Mouse (Mus musculus) heart, postnatal 0 days (tissue): ENCODE results near the gene Ccin. TPM values are rescaled to one million over a fixed set of nuclear protein-coding genes. Genes with fewer than 3 reads are reported as not detected.

Experiments used
- ATAC-seq: fragments of 200-750 bp; cut with Nextera tagmentation; 2 replicates; pipeline ENCODE4 v1.8.0; 2017; ENCODE audit warnings: low read depth, moderate number of reproducible peaks, moderate library complexity; ENCODE audit not compliant: insufficient read depth
- DNase-seq: peaks from one replicate; pipeline ENCODE4 v3.0.0-alpha.2; 2016; ENCODE audit warnings: low spot score
- H3K27ac ChIP-seq: fragments of 300-500 bp; sonication (generic); 2 replicates; pipeline ENCODE4 v1.5.1; 2014; ENCODE audit warnings: low read depth, mild to moderate bottlenecking
- H3K27me3 ChIP-seq: fragments of 300-500 bp; sonication (generic); 2 replicates; pipeline ENCODE4 v1.6.1; 2014; ENCODE audit warnings: low read length, mixed read lengths; ENCODE audit not compliant: control insufficient read depth, insufficient read depth
- H3K36me3 ChIP-seq: fragments of 300-500 bp; sonication (generic); replicated peaks from 2 replicates; pipeline ENCODE4 v1.6.1; 2014; ENCODE audit warnings: low read length, mixed read lengths; ENCODE audit not compliant: control insufficient read depth, insufficient read depth
- H3K4me1 ChIP-seq: fragments of 300-500 bp; sonication (generic); 2 replicates; pipeline ENCODE4 v1.6.1; 2014; ENCODE audit warnings: antibody characterized with exemption; ENCODE audit not compliant: control insufficient read depth, insufficient read depth
- H3K4me2 ChIP-seq: fragments of 300-500 bp; sonication (generic); 2 replicates; pipeline ENCODE4 v1.6.1; 2014; ENCODE audit warnings: low read depth, mild to moderate bottlenecking, low read length, moderate library complexity
- H3K4me3 ChIP-seq: fragments of 300-500 bp; sonication (generic); 2 replicates; pipeline ENCODE4 v1.5.1; 2014; ENCODE audit warnings: low read depth, low read length
- H3K9ac ChIP-seq: fragments of 300-500 bp; sonication (generic); replicated peaks from 2 replicates; pipeline ENCODE4 v1.6.1; 2014; ENCODE audit warnings: low read depth, low read length, mixed read lengths
- H3K9me3 ChIP-seq: fragments of 300-500 bp; sonication (generic); replicated peaks from 2 replicates; pipeline ENCODE4 v1.6.1; 2016; ENCODE audit warnings: low read length; ENCODE audit not compliant: control insufficient read depth
- CTCF ChIP-seq: IDR thresholded peaks from 2 replicates; pipeline ENCODE4 v1.5.1; 2016; ENCODE audit warnings: antibody characterized with exemption, control low read depth, low read depth
- EP300 ChIP-seq: IDR thresholded peaks from 2 replicates; pipeline ENCODE4 v1.6.1; 2016; ENCODE audit warnings: antibody characterized with exemption, low read depth
- WGBS: fragments of 180-500 bp; shearing (Covaris S2); extraction: QIAGEN DNeasy Blood & Tissue Kit; methylation state at CpG from one replicate; pipeline ENCODE4 v1.1.7; 2014; 5-methylcytosine and 5-hydroxymethylcytosine counted together
- polyA plus RNA-seq: library from polyadenylated mRNA; unstranded; fragments of >200 nt; fragmentation: Nextera tagmentation; extraction: Ambion mirVana; gene quantifications from 2 replicates; pipeline ENCODE4 v1.2.1, GENCODE M21; 2015
- total RNA-seq: library from RNA; depleted of rRNA; stranded (reverse); fragments of >200 nt; gene quantifications from 2 replicates; pipeline ENCODE4 v1.2.3, GENCODE M21; 2014; ENCODE audit warnings: low replicate concordance

Gene Ccin
- total and polyA plus RNA-seq, 2 experiments from 2014 or later: not detected

DNA sequence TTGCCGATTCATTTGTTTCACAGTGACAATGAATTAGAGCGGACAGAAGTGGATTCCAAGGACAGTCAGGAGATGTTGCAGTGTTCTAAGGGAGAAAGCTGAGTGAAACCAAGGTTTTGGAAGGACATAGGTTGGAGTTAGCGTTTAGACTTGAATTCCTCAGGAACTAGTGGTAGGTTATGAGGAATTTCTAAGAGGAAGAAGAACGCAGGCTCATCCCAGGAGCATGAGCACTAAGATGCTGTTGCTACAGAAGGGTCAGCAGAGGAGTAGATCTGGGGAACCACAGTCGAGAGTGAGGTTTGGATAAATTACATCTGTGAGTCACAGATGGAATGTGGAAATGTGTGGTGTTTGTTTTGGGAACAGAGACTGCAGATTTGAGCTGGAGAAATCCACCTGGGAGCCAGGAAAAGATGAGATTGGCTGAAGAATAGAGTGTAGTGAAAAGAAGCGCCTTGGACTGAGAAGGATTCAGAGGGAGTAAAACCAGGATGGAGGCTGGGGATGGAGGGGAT is 7.0 kb upstream of the Ccin start:
- Histone ChIP-seq H3K4me1 (peaks cover 23% of the 10 kb centered on the region), H3K27ac (no peak overlapping the region), H3K36me3 (no peaks in the 10 kb centered on the region), H3K4me3 (no peak overlapping the region), H3K9me3 (no peaks in the 10 kb centered on the region), H3K4me2 (no peak overlapping the region), H3K9ac (no peak overlapping the region), H3K27me3 (no peaks in the 10 kb centered on the region)
- no peak for DNase-seq
- 82% methylated on average over 6 of the region's 6 CpGs for WGBS
- TF ChIP-seq EP300 (no peak), CTCF (no peak)
- no peak for ATAC-seq

- TF ChIP-seq CTCF (no peak), EP300 (no peak)
- H3K9me3 ChIP-seq: no peaks in the 10 kb centered on the region
Observed at GRCm38 (mm10) chr4:43978521-43979443, 4.5 kb upstream of the Ccin start.

GRCm38 (mm10) chr4:43979746-43980145 is 3.5 kb upstream of the Ccin start:
- H3K4me1 ChIP-seq: peaks cover 18% of the 10 kb centered on the region; the same call in 1 of the 2 replicates
- H3K4me3 ChIP-seq: no peak overlapping the region
- no peaks in the 10 kb centered on the region for H3K9me3 ChIP-seq
- no peaks in the 10 kb centered on the region for H3K36me3 ChIP-seq
- no peak overlapping the region for H3K27ac ChIP-seq
- ATAC-seq (no peak), DNase-seq (no peak)
- H3K27me3 ChIP-seq: 0 out of 2 replicates have a peak, but pooled peaks cover 2% of the 10 kb centered on the region
- TF ChIP-seq EP300: no peak
- TF ChIP-seq CTCF: no peak
- no peak overlapping the region for H3K9ac ChIP-seq
- 47% methylated on average over 3 of the region's 3 CpGs for WGBS
- H3K4me2 ChIP-seq: no peak overlapping the region

More at GRCm38 (mm10) chr4:43978521-43979443, 4.5 kb upstream of the Ccin start:
- Histone ChIP-seq H3K4me2 (no peak overlapping the region), H3K27me3 (0 out of 2 replicates have a peak, but pooled peaks cover under 1% of the 10 kb centered on the region), H3K4me1 (peaks cover 18% of the 10 kb centered on the region; the same call in 1 of the 2 replicates), H3K9ac (no peak overlapping the region), H3K27ac (peak overlapping the region; percentile 17; the same call in 1 of the 2 replicates), H3K36me3 (no peaks in the 10 kb centered on the region), H3K4me3 (no peak overlapping the region)
- DNase-seq (no peak), ATAC-seq (peak; percentile 59)
- 35% methylated on average over 17 of the region's 17 CpGs for WGBS

DNA sequence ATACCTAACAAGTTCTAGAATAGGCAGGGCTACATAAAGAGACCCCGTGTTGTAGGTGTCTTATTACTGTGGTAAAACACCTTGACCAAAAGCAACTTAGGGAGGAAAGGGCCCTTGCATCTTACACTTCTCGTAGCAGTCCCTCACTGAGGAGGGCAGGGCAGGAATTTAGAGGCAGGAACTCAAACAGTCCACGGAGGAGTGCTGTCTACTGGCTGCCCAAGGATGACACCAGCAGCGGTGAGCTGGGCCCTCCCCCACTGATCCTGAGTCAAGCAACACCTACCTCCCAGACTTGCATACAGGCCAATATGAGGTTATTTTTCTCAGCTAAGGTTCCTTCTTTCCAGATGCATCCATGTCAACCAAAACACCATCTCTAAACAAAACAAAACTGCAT is 3.0 kb upstream of the Ccin start:
- Histone ChIP-seq H3K36me3 (no peaks in the 10 kb centered on the region), H3K27me3 (0 out of 2 replicates have a peak, but pooled peaks cover 2% of the 10 kb centered on the region), H3K27ac (no peak overlapping the region), H3K9ac (no peak overlapping the region), H3K4me3 (no peak overlapping the region), H3K4me2 (no peak overlapping the region), H3K9me3 (no peaks in the 10 kb centered on the region), H3K4me1 (peaks cover 18% of the 10 kb centered on the region; the same call in 1 of the 2 replicates)
- TF ChIP-seq EP300: no peak
- TF ChIP-seq CTCF: no peak
- 95% methylated on average over 4 of the region's 4 CpGs for WGBS
- no peak for DNase-seq
- ATAC-seq: no peak

DNA sequence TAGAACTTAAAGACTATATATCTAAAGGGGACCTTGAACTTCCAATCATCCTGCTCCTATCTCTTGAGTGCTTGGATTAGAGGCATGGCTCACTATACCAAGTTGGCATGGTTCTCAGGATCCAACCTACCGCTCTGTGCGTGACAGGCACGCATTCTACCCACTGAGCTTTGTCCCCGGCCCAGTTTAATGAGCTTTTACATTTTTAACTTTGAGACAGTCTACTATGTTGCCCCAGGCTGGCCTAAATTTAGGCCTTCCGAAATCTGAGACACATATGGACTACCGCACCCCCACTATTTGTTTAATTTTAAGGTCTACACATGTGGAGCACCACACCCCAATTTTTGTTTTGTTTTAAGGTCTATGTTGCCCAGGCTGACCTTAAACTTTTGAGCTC is 2.4 kb upstream of the Ccin start:
- no peak for DNase-seq
- no peaks in the 10 kb centered on the region for H3K36me3 ChIP-seq
- H3K9me3 ChIP-seq: no peaks in the 10 kb centered on the region
- no peak for ATAC-seq
- H3K4me2 ChIP-seq: no peak overlapping the region
- 97% methylated on average over 6 of the region's 6 CpGs for WGBS
- no peak overlapping the region for H3K4me3 ChIP-seq
- H3K27me3 ChIP-seq: 0 out of 2 replicates have a peak, but pooled peaks cover 2% of the 10 kb centered on the region
- H3K27ac ChIP-seq: no peak overlapping the region
- TF ChIP-seq EP300 (no peak), CTCF (no peak)
- peaks cover 18% of the 10 kb centered on the region; the same call in 1 of the 2 replicates for H3K4me1 ChIP-seq
- H3K9ac ChIP-seq: no peak overlapping the region
